Mouse (Mus musculus) hindbrain, embryonic 11.5 days (tissue): ENCODE measurements around the gene Olfr1253. TPM values are rescaled to one million over a fixed set of nuclear protein-coding genes. Genes with fewer than 3 reads are reported as not detected.

Experiments used
- ATAC-seq: fragments of 200-750 bp; cut with Nextera tagmentation; 2 replicates; pipeline ENCODE4 v1.8.0; 2017; ENCODE audit warnings: mild to moderate bottlenecking, moderate TSS enrichment, moderate library complexity; ENCODE audit not compliant: low FRiP score
- DNase-seq: peaks from one replicate; pipeline ENCODE4 v3.0.0-alpha.2; 2015; ENCODE audit warnings: low spot score
- H3K27ac ChIP-seq: fragments of 300-500 bp; sonication (generic); 2 replicates; pipeline ENCODE4 v1.5.1; 2014; ENCODE audit warnings: mild to moderate bottlenecking, low read depth, low read length
- H3K27me3 ChIP-seq: fragments of 300-500 bp; sonication (generic); 2 replicates; pipeline ENCODE4 v1.6.1; 2014; ENCODE audit warnings: mild to moderate bottlenecking, low read length, moderate library complexity, mixed read lengths; ENCODE audit not compliant: control insufficient read depth, insufficient read depth
- H3K36me3 ChIP-seq: fragments of 300-500 bp; sonication (generic); 2 replicates; pipeline ENCODE4 v1.6.1; 2014; ENCODE audit warnings: mild to moderate bottlenecking, low read length, moderate library complexity, mixed read lengths; ENCODE audit not compliant: control insufficient read depth, insufficient read depth
- H3K4me1 ChIP-seq: fragments of 300-500 bp; sonication (generic); replicated peaks from 2 replicates; pipeline ENCODE4 v1.6.1; 2014; ENCODE audit warnings: low read length, mixed read lengths; ENCODE audit not compliant: control insufficient read depth, insufficient read depth
- H3K4me2 ChIP-seq: fragments of 300-500 bp; sonication (generic); replicated peaks from 2 replicates; pipeline ENCODE4 v1.6.1; 2014; ENCODE audit warnings: mild to moderate bottlenecking, low read depth, low read length
- H3K4me3 ChIP-seq: fragments of 300-500 bp; sonication (generic); 2 replicates; pipeline ENCODE4 v1.5.1; 2014; ENCODE audit warnings: low read depth, low read length
- H3K9ac ChIP-seq: fragments of 300-500 bp; sonication (generic); 2 replicates; pipeline ENCODE4 v1.6.1; 2014; ENCODE audit warnings: low read depth, low read length
- H3K9me3 ChIP-seq: fragments of 300-500 bp; sonication (generic); 2 replicates; pipeline ENCODE4 v1.6.1; 2016; ENCODE audit warnings: low read length; ENCODE audit not compliant: control insufficient read depth
- WGBS: fragments of 180-500 bp; shearing (Covaris S2); extraction: QIAGEN DNeasy Blood & Tissue Kit; methylation state at CpG from one replicate; pipeline ENCODE4 v1.1.7; 2014; 5-methylcytosine and 5-hydroxymethylcytosine counted together
- polyA plus RNA-seq: library from polyadenylated mRNA; unstranded; fragments of >200 nt; fragmentation: Nextera tagmentation; extraction: Ambion mirVana; gene quantifications from 2 replicates; pipeline ENCODE4 v1.2.1, GENCODE M21; 2014

Gene Olfr1253
- not detected in 2 replicates for polyA plus RNA-seq

GRCm38 (mm10) chr2:89756990-89757389 is at the start of gene Olfr1253:
Gene Olfr1253 (minus strand): TSS chr2:89757090.
- Histone ChIP-seq H3K9ac (no peak within 1 kb of the TSS), H3K4me1 (no peaks in the 10 kb centered on the region), H3K4me2 (no peak within 1 kb of the TSS), H3K27ac (no peak within 1 kb of the TSS), H3K27me3 (no peaks in the 10 kb centered on the region), H3K36me3 (no peaks in the 10 kb centered on the region), H3K9me3 (no peaks in the 10 kb centered on the region), H3K4me3 (no peak within 1 kb of the TSS)
- ATAC-seq = no peak
- 86% methylated on average over 1 of the region's 1 CpGs for WGBS
- DNase-seq = no peak

GRCm38 (mm10) chr2:89799583-89799982 is 42.7 kb upstream of the Olfr1253 start:
- H3K27me3 ChIP-seq = no peaks in the 10 kb centered on the region
- WGBS = 88% methylated on average over 3 of the region's 3 CpGs
- no peak overlapping the region for H3K4me3 ChIP-seq
- H3K9me3 ChIP-seq = no peaks in the 10 kb centered on the region
- H3K4me1 ChIP-seq = no peaks in the 10 kb centered on the region
- H3K9ac ChIP-seq = no peak overlapping the region
- no peak overlapping the region for H3K4me2 ChIP-seq
- ATAC-seq (no peak), DNase-seq (no peak)
- no peak overlapping the region for H3K27ac ChIP-seq
- H3K36me3 ChIP-seq = no peaks in the 10 kb centered on the region

GRCm38 (mm10) chr2:89793519-89793918 is 36.6 kb upstream of the Olfr1253 start, which contains the start of gene Olfr1254:
Gene Olfr1254 (minus strand): TSS chr2:89793619.
- H3K9ac ChIP-seq = no peak within 1 kb of the TSS
- no peaks in the 10 kb centered on the region for H3K27me3 ChIP-seq
- H3K4me1 ChIP-seq = no peaks in the 10 kb centered on the region
- DNase-seq = no peak
- no peak for ATAC-seq
- H3K27ac ChIP-seq = no peak within 1 kb of the TSS
- H3K36me3 ChIP-seq = no peaks in the 10 kb centered on the region
- H3K4me2 ChIP-seq = no peak within 1 kb of the TSS
- H3K4me3 ChIP-seq = no peak within 1 kb of the TSS
- no peaks in the 10 kb centered on the region for H3K9me3 ChIP-seq

- H3K4me3 ChIP-seq = no peak within 1 kb of the TSS
- H3K36me3 ChIP-seq = no peaks in the 10 kb centered on the region
- no peak within 1 kb of the TSS for H3K9ac ChIP-seq
- H3K27ac ChIP-seq = no peak within 1 kb of the TSS
- no peak within 1 kb of the TSS for H3K4me2 ChIP-seq
- 71% methylated on average over 1 of the region's 1 CpGs for WGBS
- H3K4me1 ChIP-seq = no peaks in the 10 kb centered on the region
- H3K9me3 ChIP-seq = no peaks in the 10 kb centered on the region
- ATAC-seq = no peak
- no peak for DNase-seq
- no peaks in the 10 kb centered on the region for H3K27me3 ChIP-seq
Measured at GRCm38 (mm10) chr2:89724912-89725311, 32.0 kb downstream of the Olfr1253 start, which contains the start of gene Olfr1252. Gene Olfr1252 (minus strand): TSS chr2:89725012.

Other genes with a start within 250 kb of the Olfr1253 start
- not detected in 2 replicates for gene Olfr1243, start 225.6 kb downstream of the Olfr1253 start, polyA plus RNA-seq
- gene Olfr1245, start 178.6 kb downstream of the Olfr1253 start, polyA plus RNA-seq = not detected in 2 replicates
- not detected in 2 replicates for gene Olfr1246, start 163.9 kb downstream of the Olfr1253 start, polyA plus RNA-seq
- gene Olfr1247, start 143.0 kb downstream of the Olfr1253 start, polyA plus RNA-seq = not detected in 2 replicates
- gene Olfr1248, start 138.8 kb downstream of the Olfr1253 start, polyA plus RNA-seq = not detected in 2 replicates
- gene Olfr1249, start 122.1 kb downstream of the Olfr1253 start, polyA plus RNA-seq = not detected in 2 replicates
- not detected in 2 replicates for gene Olfr1250, start 95.6 kb downstream of the Olfr1253 start, polyA plus RNA-seq
- not detected in 2 replicates for gene Olfr1251, start 85.2 kb downstream of the Olfr1253 start, polyA plus RNA-seq
- gene Olfr1252, start 32.1 kb downstream of the Olfr1253 start, polyA plus RNA-seq = not detected in 2 replicates
- gene Olfr1254, start 36.5 kb upstream of the Olfr1253 start, polyA plus RNA-seq = not detected in 2 replicates
- not detected in 2 replicates for gene Olfr1255, start 55.0 kb upstream of the Olfr1253 start, polyA plus RNA-seq
- gene Olfr1256, start 84.5 kb upstream of the Olfr1253 start, polyA plus RNA-seq = not detected in 2 replicates
- gene Olfr48, start 91.1 kb upstream of the Olfr1253 start, polyA plus RNA-seq = not detected in 2 replicates
- not detected in 2 replicates for gene Olfr1257, start 121.3 kb upstream of the Olfr1253 start, polyA plus RNA-seq
- gene Olfr1258, start 170.2 kb upstream of the Olfr1253 start, polyA plus RNA-seq = not detected in 2 replicates
- not detected in 2 replicates for gene Olfr1259, start 191.6 kb upstream of the Olfr1253 start, polyA plus RNA-seq
- not detected in 2 replicates for gene Olfr1260, start 217.2 kb upstream of the Olfr1253 start, polyA plus RNA-seq
- not detected in 2 replicates for gene Olfr1261, start 234.1 kb upstream of the Olfr1253 start, polyA plus RNA-seq
- not detected in 2 replicates for gene Olfr1262, start 243.1 kb upstream of the Olfr1253 start, polyA plus RNA-seq